Mouse (Mus musculus) MEL (cell line): ENCODE results near the gene Lrrc49.

Experiments
- BHLHE40 ChIP-seq: IDR thresholded peaks from 2 replicates; pipeline ENCODE4 v1.6.1; 2012; ENCODE audit warnings: low read depth, mild to moderate bottlenecking, inconsistent platforms, low read length, improper control_type of control experiment, borderline replicate concordance
- CTCF ChIP-seq, 3 experiments: IDR thresholded peaks in 2 of 3; conservative IDR thresholded peaks in 1 of 3; 2 replicates each; pipeline ENCODE4 v1.5.1; 2011 to 2012; ENCODE audit warnings: low read length in 3 of 3, low read depth in 2 of 3, mild to moderate bottlenecking in 2 of 3, improper control_type of control experiment in 1 of 3, inconsistent platforms in 1 of 3, mixed read lengths in 1 of 3, moderate library complexity in 1 of 3; ENCODE audit not compliant: control insufficient read depth in 1 of 3, insufficient read depth in 1 of 3, poor library complexity in 1 of 3, severe bottlenecking in 1 of 3
- ELF1 ChIP-seq: IDR thresholded peaks from 2 replicates; pipeline ENCODE4 v1.6.1; 2014; ENCODE audit warnings: low read depth, mild to moderate bottlenecking, inconsistent platforms, low read length, improper control_type of control experiment, moderate library complexity
- EP300 ChIP-seq, 2 experiments: IDR thresholded peaks; 2 replicates each; pipeline ENCODE4 v1.6.1; 2011; ENCODE audit warnings: improper control_type of control experiment in 2 of 2, low read length in 2 of 2, low read depth in 1 of 2, mild to moderate bottlenecking in 1 of 2
- HCFC1 ChIP-seq: IDR thresholded peaks from 2 replicates; pipeline ENCODE4 v1.6.1; 2012; ENCODE audit warnings: low read depth, mild to moderate bottlenecking, inconsistent platforms, low read length, improper control_type of control experiment, moderate library complexity
- JUND ChIP-seq: IDR thresholded peaks from 2 replicates; pipeline ENCODE4 v1.6.1; 2011; ENCODE audit warnings: low read depth, mild to moderate bottlenecking, improper control_type of control experiment, low read length
- MAX ChIP-seq: IDR thresholded peaks from 2 replicates; pipeline ENCODE4 v1.6.1; 2011; ENCODE audit warnings: low read length, improper control_type of control experiment
- MXI1 ChIP-seq: IDR thresholded peaks from 2 replicates; pipeline ENCODE4 v1.6.1; 2011; ENCODE audit warnings: mild to moderate bottlenecking, low read depth, low read length, improper control_type of control experiment
- POLR2A ChIP-seq, 2 experiments: IDR thresholded peaks; 2 replicates each; pipeline ENCODE4 v1.6.1; 2011 to 2012; ENCODE audit warnings: low read length in 2 of 2, mild to moderate bottlenecking in 2 of 2, control low read depth in 1 of 2, improper control_type of control experiment in 1 of 2, low read depth in 1 of 2, moderate library complexity in 1 of 2; ENCODE audit not compliant: control insufficient read depth in 1 of 2, insufficient read depth in 1 of 2, poor library complexity in 1 of 2
- ZC3H11A ChIP-seq: IDR thresholded peaks from 2 replicates; pipeline ENCODE4 v1.6.1; 2012; ENCODE audit warnings: low read depth, mild to moderate bottlenecking, inconsistent platforms, low read length, improper control_type of control experiment

DNA sequence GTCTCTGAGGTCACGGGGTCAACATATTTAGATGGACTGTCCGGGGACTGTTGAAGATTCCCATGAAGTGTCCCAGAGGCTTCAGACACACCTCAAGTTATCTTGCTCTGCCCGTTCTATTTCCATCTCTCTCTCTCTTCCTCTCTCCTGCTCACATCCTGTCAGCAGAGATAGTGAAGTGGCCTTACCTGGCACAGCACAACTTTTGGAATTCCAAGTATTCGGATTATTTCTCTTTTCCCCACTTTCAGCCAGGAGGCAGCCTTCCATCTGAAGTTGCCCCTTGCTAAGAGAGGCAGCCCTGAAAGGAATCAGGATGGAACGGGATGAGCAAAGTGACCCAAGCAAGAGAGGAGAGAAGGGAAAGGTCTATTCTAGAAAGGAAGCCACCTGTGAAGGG, 161.8 kb downstream of the Lrrc49 start:
- TF ChIP-seq CTCF (IDR thresholded peaks at IDR 0.05 in 2 of 3, conservative IDR thresholded peaks at IDR 0.05 in 1 of 3; ENCODE audit: control insufficient read depth in 1 of 3, insufficient read depth in 1 of 3, low read depth in 2 of 3, low read length in 3 of 3, poor library complexity in 1 of 3, severe bottlenecking in 1 of 3) = no peak
- no peak for TF ChIP-seq ZC3H11A
- TF ChIP-seq POLR2A (IDR thresholded peaks at IDR 0.05; ENCODE audit: control insufficient read depth in 1 of 2, insufficient read depth in 1 of 2, low read depth in 1 of 2, low read length in 2 of 2, poor library complexity in 1 of 2) = no peak
- TF ChIP-seq JUND = no peak
- no peak for TF ChIP-seq ELF1
- TF ChIP-seq BHLHE40 = no peak
- TF ChIP-seq MXI1 = no peak
- no peak for TF ChIP-seq HCFC1
- TF ChIP-seq EP300 (IDR thresholded peaks at IDR 0.05; ENCODE audit: low read depth in 1 of 2, low read length in 2 of 2) = no peak
- TF ChIP-seq MAX = no peak
